In genomic region chr17:26834302-26834965, GRCm38 (mm10) we compare ENCODE assay signal across 31 mouse cellular contexts. TPM values are rescaled to one million over a fixed set of nuclear protein-coding genes. Genes with fewer than 3 reads are reported as not detected.
A peak's percentile ranks its signal among the peaks of the same experiment; 100 is the strongest.
DNase-seq lines count a peak whose midpoint lies in the region; ATAC-seq and TF ChIP-seq lines count a peak whose summit lies in the region.
"Had no signal": no experiment of that assay in that cellular context is flagged by ENCODE, and none has a peak within 500 bp of the region (broad histone marks: within the 10 kb centered on the region; RNA-seq: fewer than 3 reads in every experiment).

No protein-coding gene starts in this region.

- H3K9ac ChIP-seq in forebrain, embryonic 12.5 days, result no peak overlapping the region
- H3K9ac ChIP-seq in heart, embryonic 15.5 days, result no peak overlapping the region
- H3K9ac ChIP-seq in midbrain, embryonic 11.5 days (ENCODE audit: low read length), result no peak overlapping the region
- H3K9ac ChIP-seq in midbrain, postnatal 0 days (replicated peaks; ENCODE audit: low read length, poor library complexity, severe bottlenecking), result no peak overlapping the region
- H3K9ac ChIP-seq: forebrain, embryonic 13.5 days; hindbrain, embryonic 12.5 days; hindbrain, embryonic 15.5 days; intestine, embryonic 15.5 days had no signal

- no peak overlapping the region for H3K27ac ChIP-seq in forebrain, embryonic 10.5 days
- H3K27ac ChIP-seq in forebrain, embryonic 12.5 days, result no peak overlapping the region
- H3K27ac ChIP-seq in heart, embryonic 10.5 days, result peak overlapping the region; percentile 22; the same call in 1 of the 2 replicates
- peak overlapping the region; percentile 11; the same call in 1 of the 2 replicates for H3K27ac ChIP-seq in heart, embryonic 15.5 days
- H3K27ac ChIP-seq in midbrain, embryonic 11.5 days (ENCODE audit: low read depth, low read length), result no peak overlapping the region
- no peak overlapping the region for H3K27ac ChIP-seq in midbrain, postnatal 0 days (ENCODE audit: low read depth, low read length)
- H3K27ac ChIP-seq: forebrain, embryonic 13.5 days; gastrocnemius, adult 2 months; heart, adult 2 months; hindbrain, embryonic 12.5 days; hindbrain, embryonic 15.5 days; intestine, embryonic 15.5 days had no signal

- 75% methylated on average over 5 of the region's 5 CpGs for WGBS in forebrain, embryonic 10.5 days
- WGBS in forebrain, embryonic 12.5 days, result 75% methylated on average over 5 of the region's 5 CpGs
- 65% methylated on average over 5 of the region's 5 CpGs for WGBS in heart, embryonic 10.5 days
- WGBS in heart, embryonic 15.5 days, result 70% methylated on average over 5 of the region's 5 CpGs
- 68% methylated on average over 5 of the region's 5 CpGs for WGBS in midbrain, embryonic 11.5 days
- 75% methylated on average over 5 of the region's 5 CpGs for WGBS in midbrain, postnatal 0 days

- DNase-seq in forebrain, embryonic 10.5 days (ENCODE audit: extremely low spot score, low spot score), result peak; percentile 11
- DNase-seq in heart, embryonic 10.5 days (ENCODE audit: low spot score), result peak; percentile 73
- no peak for DNase-seq in heart, adult 18-20 months
- no peak for DNase-seq in heart, postnatal 4 days
- DNase-seq in midbrain, embryonic 11.5 days (ENCODE audit: low spot score, missing footprints), result peak; percentile 21
- DNase-seq in midbrain, postnatal 0 days (ENCODE audit: low spot score), result no peak
- DNase-seq: adrenal gland, adult 8-10 months; cerebellum, adult 11-12 months; cerebellum, adult 8-10 months; cerebellum, postnatal 10 days; cerebellum, postnatal 36 days; embryo, embryonic 11 days; gastrocnemius, adult 2 months; gastrocnemius, postnatal 14 days; heart, adult 2 months; kidney, adult 2 months had no signal

- no peaks in the 10 kb centered on the region for H3K9me3 ChIP-seq in forebrain, embryonic 10.5 days
- H3K9me3 ChIP-seq in forebrain, embryonic 12.5 days, result no peaks in the 10 kb centered on the region
- 0 out of 2 replicates have a peak, but pooled peaks cover 4% of the 10 kb centered on the region for H3K9me3 ChIP-seq in heart, embryonic 10.5 days
- H3K9me3 ChIP-seq in heart, embryonic 15.5 days (replicated peaks), result no peaks in the 10 kb centered on the region
- H3K9me3 ChIP-seq in midbrain, embryonic 11.5 days (ENCODE audit: control insufficient read depth, low read length), result no peaks in the 10 kb centered on the region
- H3K9me3 ChIP-seq in midbrain, postnatal 0 days (ENCODE audit: low read length), result no peaks in the 10 kb centered on the region
- H3K9me3 ChIP-seq: forebrain, embryonic 13.5 days; hindbrain, embryonic 12.5 days; hindbrain, embryonic 15.5 days; intestine, embryonic 15.5 days had no signal

- peaks cover 14% of the 10 kb centered on the region for H3K4me1 ChIP-seq in forebrain, embryonic 10.5 days
- peaks cover 6% of the 10 kb centered on the region; the same call in 1 of the 2 replicates for H3K4me1 ChIP-seq in forebrain, embryonic 12.5 days
- H3K4me1 ChIP-seq in heart, embryonic 10.5 days, result peaks cover 13% of the 10 kb centered on the region
- H3K4me1 ChIP-seq in heart, embryonic 15.5 days (replicated peaks), result peaks cover 18% of the 10 kb centered on the region
- 0 out of 2 replicates have a peak, but pooled peaks cover 3% of the 10 kb centered on the region for H3K4me1 ChIP-seq in midbrain, embryonic 11.5 days (ENCODE audit: control insufficient read depth, insufficient read depth, low read length)
- no peaks in the 10 kb centered on the region; the same call in 1 of the 2 replicates for H3K4me1 ChIP-seq in midbrain, postnatal 0 days (ENCODE audit: insufficient read depth, low read length)

- H3K36me3 ChIP-seq in forebrain, embryonic 10.5 days (replicated peaks), result no peaks in the 10 kb centered on the region
- no peaks in the 10 kb centered on the region for H3K36me3 ChIP-seq in forebrain, embryonic 12.5 days (replicated peaks)
- peaks cover 74% of the 10 kb centered on the region for H3K36me3 ChIP-seq in heart, embryonic 10.5 days
- peaks cover 20% of the 10 kb centered on the region for H3K36me3 ChIP-seq in heart, embryonic 15.5 days
- H3K36me3 ChIP-seq in midbrain, embryonic 11.5 days (ENCODE audit: control insufficient read depth, insufficient read depth, low read length), result no peaks in the 10 kb centered on the region
- no peaks in the 10 kb centered on the region for H3K36me3 ChIP-seq in midbrain, postnatal 0 days (ENCODE audit: insufficient read depth, low read length)
- H3K36me3 ChIP-seq: hindbrain, embryonic 12.5 days; hindbrain, embryonic 15.5 days; intestine, embryonic 15.5 days had no signal

- no peak overlapping the region for H3K4me2 ChIP-seq in forebrain, embryonic 12.5 days
- H3K4me2 ChIP-seq in heart, embryonic 15.5 days, result no peak overlapping the region
- no peak overlapping the region for H3K4me2 ChIP-seq in midbrain, embryonic 11.5 days
- H3K4me2 ChIP-seq in midbrain, postnatal 0 days (ENCODE audit: low read depth, low read length, poor library complexity, severe bottlenecking), result no peak overlapping the region
- H3K4me2 ChIP-seq: forebrain, embryonic 13.5 days; hindbrain, embryonic 12.5 days; hindbrain, embryonic 15.5 days; intestine, embryonic 15.5 days had no signal

- no peak for TF ChIP-seq CTCF in midbrain, postnatal 0 days (IDR thresholded peaks at IDR 0.05)

- no peak overlapping the region for H3K4me3 ChIP-seq in forebrain, embryonic 10.5 days
- H3K4me3 ChIP-seq in forebrain, embryonic 12.5 days (replicated peaks), result no peak overlapping the region
- H3K4me3 ChIP-seq in heart, embryonic 10.5 days, result no peak overlapping the region
- H3K4me3 ChIP-seq in heart, embryonic 15.5 days, result no peak overlapping the region
- no peak overlapping the region for H3K4me3 ChIP-seq in midbrain, embryonic 11.5 days (ENCODE audit: low read depth, low read length)
- no peak overlapping the region for H3K4me3 ChIP-seq in midbrain, postnatal 0 days (ENCODE audit: low read depth, low read length)
- H3K4me3 ChIP-seq: forebrain, embryonic 13.5 days; gastrocnemius, adult 2 months; heart, adult 2 months; hindbrain, embryonic 12.5 days; hindbrain, embryonic 15.5 days; intestine, embryonic 15.5 days had no signal

- no peak for ATAC-seq in forebrain, embryonic 12.5 days (ENCODE audit: low FRiP score)
- ATAC-seq in heart, embryonic 15.5 days (replicated peaks; ENCODE audit: insufficient number of reproducible peaks, insufficient read depth, low FRiP score, low read depth), result no peak
- no peak for ATAC-seq in midbrain, embryonic 11.5 days (ENCODE audit: low FRiP score)
- ATAC-seq in midbrain, postnatal 0 days (ENCODE audit: low FRiP score), result no peak
- ATAC-seq: activated CD4-positive, CD25-positive, alpha-beta regulatory T cell, adult 4 months; forebrain, embryonic 13.5 days; forebrain, embryonic 16.5 days; intestine, embryonic 15.5 days had no signal

- H3K27me3 ChIP-seq in forebrain, embryonic 10.5 days (ENCODE audit: poor library complexity, severe bottlenecking), result peaks cover 73% of the 10 kb centered on the region
- peaks cover 74% of the 10 kb centered on the region for H3K27me3 ChIP-seq in forebrain, embryonic 12.5 days
- H3K27me3 ChIP-seq in heart, embryonic 10.5 days (ENCODE audit: insufficient read depth, poor library complexity, severe bottlenecking), result peaks cover 53% of the 10 kb centered on the region
- H3K27me3 ChIP-seq in heart, embryonic 15.5 days, result peaks cover 38% of the 10 kb centered on the region
- H3K27me3 ChIP-seq in midbrain, embryonic 11.5 days (ENCODE audit: control insufficient read depth, insufficient read depth, low read length), result peaks cover 58% of the 10 kb centered on the region
- H3K27me3 ChIP-seq in midbrain, postnatal 0 days (ENCODE audit: insufficient read depth, low read length), result peaks cover 64% of the 10 kb centered on the region

RNA-seq across cellular contexts. Expression of gene Nkx2-5, which starts 10.4 kb away (rescaled TPM):
- not detected in 2 replicates for polyA plus RNA-seq in forebrain, embryonic 10.5 days (2016; fragmentation: Nextera tagmentation; extraction: Ambion mirVana)
- polyA plus RNA-seq in forebrain, embryonic 12.5 days (2016; fragmentation: Nextera tagmentation; extraction: Ambion mirVana), result not detected in 2 replicates
- polyA plus RNA-seq in heart, embryonic 10.5 days (2016; fragmentation: Nextera tagmentation; extraction: Ambion mirVana), result 146 and 189 TPM in 2 replicates
- total RNA-seq in heart, adult 18-20 months (2021), result 10 to 100 TPM; 75.6 to 79.8 TPM
- 131 and 147 TPM in 2 replicates for polyA plus RNA-seq in heart, embryonic 15.5 days (2015; fragmentation: Nextera tagmentation; extraction: Ambion mirVana)
- 100 to 1,000 TPM; 123 to 128 TPM for total RNA-seq in heart, postnatal 4 days (2021)
- polyA plus RNA-seq in midbrain, embryonic 11.5 days (2014; fragmentation: Nextera tagmentation; extraction: Ambion mirVana), result not detected in 2 replicates
- total RNA-seq in midbrain, postnatal 0 days (2014; rRNA removed), result not detected in 2 replicates
- not detected in 2 replicates for polyA plus RNA-seq in midbrain, postnatal 0 days (2015; fragmentation: Nextera tagmentation; extraction: Ambion mirVana)
- total RNA-seq: adrenal gland, adult 8-10 months; adrenal gland, postnatal 25 days; gastrocnemius, adult 2 months; gastrocnemius, postnatal 14 days; gastrocnemius, postnatal 4 days; hematopoietic stem cell, adult 5-6 weeks had no signal
- polyA plus RNA-seq: activated CD4-positive, CD25-positive, alpha-beta regulatory T cell, adult 4 months; brain, embryonic 14.5 days; cortical plate, adult 2 months; forebrain, embryonic 13.5 days; forebrain, embryonic 16.5 days; frontal cortex, adult 2 months; hindbrain, embryonic 12.5 days; intestine, embryonic 15.5 days; kidney, adult 2 months; kidney, embryonic 14.5 days had no signal

RNA-seq across cellular contexts. Expression of gene Bnip1, which starts 53.6 kb away (rescaled TPM):
- polyA plus RNA-seq in forebrain, embryonic 10.5 days (2016; fragmentation: Nextera tagmentation; extraction: Ambion mirVana), result 43.9 and 51.5 TPM in 2 replicates
- 42.3 and 47.6 TPM in 2 replicates for polyA plus RNA-seq in forebrain, embryonic 12.5 days (2016; fragmentation: Nextera tagmentation; extraction: Ambion mirVana)
- 51.1 and 51.6 TPM in 2 replicates for polyA plus RNA-seq in heart, embryonic 10.5 days (2016; fragmentation: Nextera tagmentation; extraction: Ambion mirVana)
- 10 to 100 TPM; 28.5 to 30.0 TPM for total RNA-seq in heart, adult 18-20 months (2021)
- 51.6 and 53.3 TPM in 2 replicates for polyA plus RNA-seq in heart, embryonic 15.5 days (2015; fragmentation: Nextera tagmentation; extraction: Ambion mirVana)
- total RNA-seq in heart, postnatal 4 days (2021), result 10 to 100 TPM; 41.4 to 43.0 TPM
- polyA plus RNA-seq in midbrain, embryonic 11.5 days (2014; fragmentation: Nextera tagmentation; extraction: Ambion mirVana), result 52.9 and 54.1 TPM in 2 replicates
- 48.2 and 56.8 TPM in 2 replicates for total RNA-seq in midbrain, postnatal 0 days (2014; rRNA removed)
- 53.4 and 53.7 TPM in 2 replicates for polyA plus RNA-seq in midbrain, postnatal 0 days (2015; fragmentation: Nextera tagmentation; extraction: Ambion mirVana)

Comparison
In these comparisons a context has a peak if more than half of its experiments do, and no peak if none do; other contexts are left out.
1. DNase-seq: peak in forebrain, embryonic 10.5 days (single experiment), heart, embryonic 10.5 days (single experiment) and midbrain, embryonic 11.5 days (single experiment); none in heart, adult 18-20 months (0 of 2), heart, postnatal 4 days (single experiment) and midbrain, postnatal 0 days (single experiment).
2. H3K27ac ChIP-seq: peak in heart, embryonic 10.5 days (single experiment) and heart, embryonic 15.5 days (single experiment); none in forebrain, embryonic 10.5 days (single experiment), forebrain, embryonic 12.5 days (single experiment), midbrain, embryonic 11.5 days (single experiment) and midbrain, postnatal 0 days (single experiment).
3. RNA of gene Nkx2-5, which starts 10.4 kb away (polyA plus RNA-seq): 131 to 147 TPM in heart, embryonic 15.5 days and 146 to 189 TPM in heart, embryonic 10.5 days; not detected in forebrain, embryonic 12.5 days, not detected in forebrain, embryonic 10.5 days, not detected in midbrain, embryonic 11.5 days and not detected in midbrain, postnatal 0 days; every median in the first group is over 100 times any median in the second.